Mouse (Mus musculus) bone marrow macrophage, adult 2 months (primary cell): ENCODE results near the gene Banp.

ENCODE experiments used
- CTCF ChIP-seq: IDR thresholded peaks from 2 replicates; pipeline ENCODE4 v1.5.1; 2012; ENCODE audit warnings: low read depth, mild to moderate bottlenecking, low read length, moderate library complexity
- POLR2A ChIP-seq: IDR thresholded peaks from 2 replicates; pipeline ENCODE4 v1.6.1; 2012; ENCODE audit warnings: mild to moderate bottlenecking, low read depth, low read length, borderline replicate concordance

DNA sequence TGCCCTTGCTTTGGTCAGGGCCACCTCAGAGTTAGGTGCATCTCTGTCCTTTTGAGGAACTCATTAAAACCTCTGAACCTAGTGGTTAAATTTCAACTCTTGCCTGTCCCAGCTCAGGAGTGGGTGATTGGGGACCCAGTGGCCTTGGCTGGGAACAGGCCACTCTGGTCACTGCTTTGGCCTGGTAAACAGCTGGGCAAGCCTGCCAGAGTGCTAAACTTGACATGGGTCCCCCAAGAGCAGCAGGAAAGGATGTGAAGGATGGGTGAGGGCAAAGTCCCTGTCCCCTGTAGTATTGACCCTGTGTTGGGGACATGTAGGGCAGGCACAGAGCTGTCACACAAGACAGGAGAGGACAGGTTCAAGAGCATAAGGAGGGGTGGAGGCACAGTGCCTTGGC is 4.7 kb upstream of the Banp start, which contains the start of gene Car5a:
- TF ChIP-seq CTCF (no peak), POLR2A (no peak)
